Mouse (Mus musculus) megakaryocyte-erythroid progenitor cell, adult 5-6 weeks (primary cell): ENCODE results near the gene Kdm1a. TPM values are rescaled to one million over a fixed set of nuclear protein-coding genes. Genes with fewer than 3 reads are reported as not detected.
A peak's percentile ranks its signal among the peaks of the same experiment; 100 is the strongest.

ENCODE experiments used
- ATAC-seq: replicated peaks from 2 replicates; pipeline ENCODE4 v1.8.0; 2016; ENCODE audit warnings: mild to moderate bottlenecking, inconsistent platforms; ENCODE audit not compliant: severe bottlenecking, poor library complexity, low FRiP score, low TSS enrichment
- total RNA-seq, 2 experiments: library from RNA; stranded (forward) in 1 of 2; stranded (reverse) in 1 of 2; fragments of 200-1000, 215-1000 nt in 1 of 2; fragments of >200 nt in 1 of 2; fragmentation: Nextera tagmentation in 1 of 2; gene quantifications; 2 replicates each; pipeline ENCODE4 v1.2.3; 2014 to 2017

The Kdm1a gene
- total RNA-seq (2014; fragmentation: Nextera tagmentation) (61.6 and 68.5 TPM in 2 replicates), total RNA-seq (2017) (60.7 and 91.5 TPM in 2 replicates)

DNA sequence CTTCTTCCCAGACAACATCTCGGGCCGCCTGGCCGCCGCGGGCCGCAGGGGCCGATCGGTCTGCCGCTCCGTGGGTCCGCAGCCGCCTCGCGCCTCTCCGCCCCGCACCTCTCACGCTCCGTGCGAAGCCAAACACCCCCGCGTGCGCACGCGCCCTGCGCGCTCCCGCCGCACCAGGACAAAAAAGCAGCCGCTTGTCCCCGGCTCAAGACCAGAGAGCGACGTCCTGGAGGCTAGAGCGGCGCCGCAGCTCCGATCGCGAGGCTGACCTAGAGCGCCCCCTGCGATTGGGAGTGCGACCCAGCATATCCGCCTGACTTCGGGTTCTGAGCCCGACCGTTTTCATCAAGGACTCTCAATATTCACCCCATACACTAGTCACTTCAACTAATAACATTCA lies at the start of gene Kdm1a:
Gene Kdm1a, minus strand, starts transcription at position 156 of the 400 bp plus-strand sequence.
- peak; percentile 89 for ATAC-seq

DNA sequence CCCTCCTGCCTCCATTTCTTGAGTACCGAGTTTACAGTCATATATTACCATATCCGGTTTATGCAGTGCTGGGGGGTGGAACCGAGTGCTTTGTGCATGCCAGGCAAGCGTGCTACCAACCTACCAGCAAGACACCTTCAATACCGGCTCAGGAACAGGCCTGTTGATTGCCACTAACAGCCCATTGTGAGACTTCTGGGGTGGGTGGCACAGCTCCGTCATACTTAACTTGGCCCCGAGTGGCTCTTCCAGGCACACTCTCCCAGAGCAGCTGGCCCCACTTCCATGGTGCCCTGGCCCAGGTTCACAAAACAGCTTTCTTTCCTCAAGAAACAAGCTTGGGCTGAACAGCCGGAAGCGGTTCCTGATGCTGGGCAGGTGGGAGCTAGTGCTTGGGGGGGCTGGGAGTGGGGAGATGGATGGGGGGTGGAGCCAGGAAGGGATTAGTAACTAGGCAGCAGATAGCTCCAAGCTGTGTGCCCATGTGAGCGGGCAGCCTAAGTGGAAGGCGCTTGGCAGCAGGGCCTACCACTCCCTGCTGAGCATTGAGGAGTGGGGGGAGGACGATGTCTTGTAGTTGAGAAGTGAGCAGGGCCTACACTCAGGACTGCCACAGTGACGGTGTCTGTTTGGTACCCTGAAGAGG lies 49.5 kb upstream of the Kdm1a start:
- no peak for ATAC-seq

DNA sequence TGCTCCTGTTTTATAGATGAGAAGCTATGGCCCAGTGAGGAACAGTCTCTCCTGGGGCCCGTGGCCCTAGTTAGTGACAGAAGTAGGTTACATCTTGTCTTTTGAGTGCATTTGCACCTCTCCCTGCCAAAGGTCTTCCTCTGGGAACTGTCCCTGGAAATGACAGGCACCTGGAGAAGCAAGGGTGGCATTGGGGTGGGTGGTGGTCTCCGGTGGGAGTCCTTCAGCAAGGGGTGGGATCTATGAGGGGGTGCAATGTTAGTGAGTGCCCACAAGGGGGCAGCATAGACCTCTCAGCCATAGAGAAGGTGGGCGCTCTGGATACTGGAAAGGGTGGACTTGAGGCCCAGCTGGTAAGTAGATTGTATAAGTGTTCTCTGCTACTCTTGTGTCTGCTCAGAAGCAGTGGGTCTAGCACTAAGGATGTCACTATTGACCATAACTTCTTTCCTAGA lies 48.9 kb upstream of the Kdm1a start:
- ATAC-seq: no peak

DNA sequence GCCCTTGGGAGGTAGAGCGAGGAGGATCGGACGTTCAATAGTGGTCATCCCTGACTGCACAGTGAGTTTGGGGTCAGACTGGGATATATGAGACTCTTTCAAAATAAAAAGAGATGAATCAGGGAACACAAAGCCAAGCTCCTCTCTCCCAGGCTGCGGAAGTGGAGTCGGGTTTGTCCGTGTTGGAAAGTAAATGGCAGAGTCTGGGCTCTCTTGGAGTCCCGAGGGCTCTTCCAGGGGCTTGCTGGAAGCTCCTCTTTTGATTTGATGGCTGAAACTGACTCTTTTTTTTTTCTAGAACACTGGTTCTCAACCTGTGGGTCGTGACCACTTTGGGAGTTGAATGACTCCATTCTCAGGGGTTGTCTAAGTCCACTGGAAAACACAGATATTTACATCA lies 47.7 kb upstream of the Kdm1a start:
- ATAC-seq: no peak

DNA sequence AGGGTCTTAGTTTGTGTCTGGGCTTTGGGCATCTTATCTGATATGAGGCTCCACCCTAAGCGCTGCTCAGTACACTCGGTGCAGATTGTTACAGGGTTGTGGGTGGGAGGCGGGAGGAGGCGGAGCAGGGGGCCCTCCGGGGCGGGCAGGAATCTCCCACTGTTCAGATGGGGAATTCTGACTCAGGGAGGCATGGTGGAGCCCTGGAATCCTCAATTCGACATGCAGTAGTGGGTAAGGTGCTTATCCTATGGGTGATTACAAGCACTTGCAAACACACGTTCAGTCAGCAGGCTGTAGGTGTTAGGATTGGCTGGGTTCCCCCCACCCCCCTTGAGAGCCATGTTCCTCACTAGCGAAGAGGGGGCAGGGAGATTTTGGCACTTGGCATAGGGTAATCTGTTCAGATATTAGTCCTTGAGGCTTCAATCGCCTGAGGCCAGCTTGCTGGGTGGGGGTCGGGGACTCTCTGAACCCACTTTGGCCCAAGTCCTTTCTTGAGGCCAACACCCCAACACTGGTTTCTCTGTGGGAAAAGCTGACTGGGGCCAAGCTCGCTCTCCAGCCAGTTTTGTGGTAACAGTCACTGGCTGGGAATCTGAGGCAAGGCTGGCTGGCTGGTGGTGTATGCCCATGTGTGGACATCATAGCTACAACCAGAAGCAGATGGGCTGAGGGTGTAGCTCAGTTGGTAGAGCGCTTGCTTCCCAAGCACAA lies 47.1 kb upstream of the Kdm1a start:
- no peak for ATAC-seq

DNA sequence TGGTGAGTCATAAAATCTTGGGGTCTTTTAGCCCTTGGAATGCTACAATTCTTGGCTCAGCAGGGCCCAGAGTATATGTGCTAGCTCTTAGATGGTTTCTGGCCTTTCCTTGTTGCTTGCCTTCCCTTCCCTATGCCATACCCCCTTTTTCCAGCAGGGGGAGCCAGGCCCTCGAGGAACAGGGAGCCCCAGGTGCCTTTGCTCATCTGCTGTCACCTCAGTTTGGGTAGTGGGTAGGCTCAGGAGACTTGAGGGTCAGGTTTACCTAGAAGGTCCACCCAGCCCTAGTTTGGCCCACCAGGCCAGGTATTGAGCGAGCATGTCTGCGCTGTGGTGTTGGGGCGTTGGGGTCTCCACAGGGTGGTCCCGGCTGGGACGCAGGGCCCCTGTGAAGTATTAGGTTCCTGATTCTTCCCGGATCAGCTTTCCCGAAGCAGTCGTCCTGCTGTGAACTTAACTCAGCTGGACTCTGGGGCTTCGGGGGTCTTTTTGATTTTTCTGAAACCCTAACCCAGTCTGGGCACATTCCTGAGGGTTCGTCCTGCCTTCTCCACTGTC lies 46.5 kb upstream of the Kdm1a start:
- ATAC-seq: peak; percentile 64

DNA sequence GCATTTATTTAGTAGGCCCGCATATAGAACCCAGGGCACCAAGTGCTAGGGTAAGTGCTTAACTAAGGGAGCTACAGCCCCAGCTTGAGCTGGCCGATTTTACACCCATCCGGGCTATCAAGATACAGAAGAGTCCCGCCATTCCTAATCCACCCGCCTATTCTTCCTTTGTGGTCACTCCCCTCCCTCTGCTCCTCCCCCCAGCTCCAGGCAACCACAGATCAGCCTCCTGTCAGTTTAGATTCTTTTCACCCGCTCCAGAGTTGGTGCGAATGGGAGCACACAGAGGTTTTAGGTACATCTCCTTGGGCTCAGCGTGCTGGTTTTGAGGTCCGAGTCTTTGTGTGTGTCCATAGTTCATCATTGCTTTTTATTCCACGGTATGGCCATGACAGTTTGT lies 36.4 kb upstream of the Kdm1a start:
- peak; percentile 62 for ATAC-seq

DNA sequence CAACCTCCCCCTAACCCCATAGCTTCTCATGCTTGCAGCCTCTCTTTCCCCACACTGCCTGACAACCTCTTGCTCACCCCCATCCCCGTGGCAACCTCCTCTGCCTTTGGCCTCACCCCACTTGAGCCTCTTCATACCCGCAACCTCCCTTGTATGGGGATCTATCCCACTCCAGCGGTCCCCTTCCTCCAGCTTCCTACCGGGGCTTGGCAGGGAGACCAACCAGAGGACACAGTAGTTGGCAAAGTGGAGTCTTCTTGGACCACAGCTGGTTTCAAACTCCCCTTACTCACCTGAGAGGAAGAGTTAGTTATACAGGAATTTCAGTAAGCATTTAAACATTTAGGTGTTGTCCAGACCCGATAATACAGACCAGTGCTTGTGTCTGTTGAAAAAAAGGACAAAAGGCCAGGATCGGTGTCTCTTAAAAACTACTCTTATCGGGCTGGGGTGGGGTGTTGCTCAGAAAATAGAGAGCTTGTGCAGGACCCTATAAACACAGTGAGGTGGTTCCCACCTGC lies 35.8 kb upstream of the Kdm1a start:
- ATAC-seq: no peak

DNA sequence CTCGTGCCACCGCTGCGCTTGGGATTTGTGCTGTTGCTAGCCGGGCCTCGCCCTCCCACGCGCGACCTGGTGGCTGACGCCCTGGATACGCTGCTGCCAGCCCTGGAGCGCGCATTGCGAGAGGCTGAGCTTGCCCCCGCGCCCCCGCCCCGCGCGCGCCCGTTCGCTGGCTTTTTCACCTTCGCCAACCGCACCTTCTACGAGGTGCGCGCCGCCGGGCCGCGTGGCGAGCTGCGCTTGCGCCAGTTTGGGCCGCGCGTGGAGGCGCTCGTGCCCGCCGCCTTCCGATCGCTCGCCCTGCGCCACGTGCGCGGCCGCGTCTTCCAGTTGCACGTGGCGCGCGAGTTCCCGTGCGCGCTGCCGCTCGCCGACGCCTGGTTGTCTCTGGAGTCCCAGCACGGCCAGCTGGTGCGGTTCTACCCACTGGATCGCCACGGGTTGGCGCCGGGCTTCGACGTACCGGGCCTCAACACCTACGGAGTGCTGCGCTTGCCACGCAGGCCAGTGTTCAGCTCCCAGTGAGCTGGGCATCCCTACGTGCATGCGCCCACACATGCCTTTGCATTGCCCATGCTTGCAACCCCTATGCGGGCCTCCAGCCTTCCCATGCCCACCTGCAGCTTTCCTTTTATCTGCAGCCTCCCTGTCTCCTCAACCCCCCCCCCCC lies 35.2 kb upstream of the Kdm1a start:
- ATAC-seq: no peak

DNA sequence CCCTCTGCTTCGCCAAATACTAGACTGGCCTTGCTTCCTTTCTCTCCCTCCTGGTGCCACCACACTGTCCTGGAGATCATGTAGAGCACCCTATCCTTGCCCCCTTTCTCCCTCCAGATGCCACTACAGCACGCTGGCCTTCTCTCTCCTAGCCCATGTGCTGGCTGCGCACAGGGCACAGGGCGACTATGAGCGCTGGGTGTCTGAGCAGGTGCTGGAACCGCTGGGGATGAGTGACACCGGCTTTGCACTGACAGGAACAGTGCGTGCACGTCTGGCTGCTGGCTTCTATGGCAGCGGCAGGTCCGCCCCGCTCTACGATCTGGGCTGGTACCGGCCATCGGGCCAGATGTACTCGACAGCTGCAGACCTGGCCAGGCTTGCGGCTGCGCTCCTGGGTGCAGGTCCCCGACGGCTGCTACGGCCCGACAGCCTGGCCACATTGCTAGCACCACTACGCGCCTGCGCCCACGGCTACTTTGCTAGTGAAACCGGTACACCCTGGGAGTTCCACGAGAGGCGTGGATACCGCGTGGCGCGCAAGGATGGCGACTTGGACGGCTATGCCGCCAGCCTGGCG lies 34.5 kb upstream of the Kdm1a start:
- ATAC-seq: peak; percentile 48; the same call in 1 of the 2 replicates

DNA sequence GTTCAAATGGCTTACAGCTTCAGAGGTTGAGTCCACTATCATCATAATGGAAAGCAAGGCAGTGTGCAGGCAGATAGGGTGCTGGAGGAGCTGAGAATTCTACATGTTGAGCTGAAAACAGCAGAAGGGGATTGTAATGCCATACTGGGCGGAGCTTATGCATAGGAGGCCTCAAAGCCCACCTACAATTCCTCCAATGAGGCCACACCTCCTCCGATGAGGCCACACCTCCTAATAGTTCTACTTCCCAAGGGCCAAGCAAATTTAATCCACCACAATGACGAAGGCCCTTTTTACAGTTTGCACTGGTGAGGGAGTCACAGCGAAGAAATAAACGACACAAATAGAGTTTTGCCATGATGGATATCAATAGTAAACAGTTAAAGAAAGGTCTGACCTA lies 34.0 kb upstream of the Kdm1a start:
- no peak for ATAC-seq

DNA sequence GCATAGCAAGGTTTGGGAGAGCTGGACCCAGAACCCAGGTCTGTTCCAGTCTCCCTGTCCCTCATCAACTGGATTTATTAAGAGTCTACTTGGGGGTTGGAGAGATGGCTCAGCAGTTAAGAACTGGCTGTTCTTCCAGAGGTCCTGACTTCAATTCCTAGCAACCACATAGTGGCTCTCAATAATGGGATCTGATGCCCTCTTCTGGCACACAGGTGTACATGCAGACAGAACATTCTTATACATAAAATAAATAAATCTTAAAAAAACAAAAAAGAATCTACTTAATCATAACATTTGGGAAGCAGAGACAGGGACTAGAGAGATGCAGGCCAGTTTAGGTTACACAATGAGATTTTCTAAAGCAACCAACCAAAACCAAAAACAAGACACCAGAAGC lies 33.5 kb upstream of the Kdm1a start:
- ATAC-seq: no peak

DNA sequence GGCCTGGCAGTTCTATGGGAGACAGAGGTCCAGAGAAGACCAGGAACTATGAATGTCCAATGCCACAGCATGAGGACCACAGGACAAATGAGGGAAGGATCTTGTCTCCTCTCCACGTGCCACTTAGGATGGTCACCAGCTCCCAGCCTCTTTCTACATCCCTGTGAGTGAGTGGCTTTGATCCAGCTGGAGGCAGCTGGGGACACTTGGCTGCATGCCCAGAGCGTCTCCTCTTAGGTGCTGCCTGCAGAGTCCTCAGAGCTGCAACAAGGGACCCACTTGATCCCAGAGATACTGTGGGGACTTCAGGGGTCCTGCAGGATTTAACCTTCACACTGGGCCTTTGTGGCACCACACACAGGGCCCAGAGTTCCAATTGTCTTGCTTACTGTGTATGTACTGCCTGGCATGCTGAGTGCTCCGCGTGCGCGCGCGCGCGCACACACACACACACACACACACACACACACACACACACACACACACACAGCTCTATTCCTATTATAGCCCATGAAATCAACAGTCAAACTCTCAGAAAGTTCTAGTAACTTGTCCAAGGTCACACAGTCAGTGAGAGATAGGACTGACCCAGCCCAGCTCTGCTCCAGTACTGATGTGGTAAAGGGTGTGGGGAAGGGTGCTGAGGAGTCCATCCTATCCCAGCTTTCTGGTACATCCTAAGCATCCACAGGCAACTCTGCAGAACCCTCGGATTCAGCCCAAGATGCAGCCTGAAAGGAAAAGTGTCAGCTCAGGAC lies 28.9 kb upstream of the Kdm1a start:
- ATAC-seq: no peak

DNA sequence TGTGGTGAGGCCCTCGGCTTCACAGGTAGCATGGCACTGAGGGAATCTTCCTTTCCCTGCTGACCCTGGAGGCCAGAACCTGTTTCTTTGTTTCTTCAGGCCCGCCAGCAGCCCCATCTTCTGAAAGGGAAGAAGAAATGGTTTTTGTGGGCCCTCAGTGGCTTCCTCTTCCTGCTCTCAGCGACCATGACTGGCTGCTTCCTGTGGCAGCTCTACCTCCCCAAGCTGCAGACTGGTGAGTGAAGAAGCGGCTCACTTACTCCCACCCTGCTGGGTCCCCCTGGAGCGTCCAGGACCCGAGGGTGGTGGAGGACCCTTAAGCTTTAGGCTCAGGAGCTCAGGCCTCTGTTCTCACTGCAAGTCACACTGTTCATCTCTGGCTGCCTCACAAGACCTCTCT lies 24.1 kb upstream of the Kdm1a start:
- ATAC-seq: no peak

DNA sequence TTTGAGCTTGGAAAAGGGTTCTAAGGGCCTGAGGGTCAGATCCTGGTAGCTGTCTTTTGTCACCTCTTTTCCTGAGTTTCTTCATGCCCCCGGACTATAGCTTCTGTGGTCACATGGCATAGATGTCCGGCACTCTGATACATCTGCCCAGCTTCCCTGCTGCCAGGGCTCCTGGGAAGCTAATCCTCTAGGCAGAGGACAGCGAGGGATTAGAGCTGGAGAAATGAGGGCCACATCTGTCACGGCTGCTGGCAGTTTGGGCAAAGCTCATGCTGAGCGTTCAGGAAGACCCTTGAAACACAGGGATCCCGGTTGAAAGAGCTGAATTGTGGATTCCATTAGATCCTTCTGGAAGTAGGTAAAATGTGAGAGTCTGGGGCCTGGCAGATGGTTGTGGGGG lies 19.9 kb upstream of the Kdm1a start, which contains the start of gene Lactbl1:
Gene Lactbl1, plus strand, starts transcription at position 234 of the 400 bp plus-strand sequence.
- no peak for ATAC-seq

DNA sequence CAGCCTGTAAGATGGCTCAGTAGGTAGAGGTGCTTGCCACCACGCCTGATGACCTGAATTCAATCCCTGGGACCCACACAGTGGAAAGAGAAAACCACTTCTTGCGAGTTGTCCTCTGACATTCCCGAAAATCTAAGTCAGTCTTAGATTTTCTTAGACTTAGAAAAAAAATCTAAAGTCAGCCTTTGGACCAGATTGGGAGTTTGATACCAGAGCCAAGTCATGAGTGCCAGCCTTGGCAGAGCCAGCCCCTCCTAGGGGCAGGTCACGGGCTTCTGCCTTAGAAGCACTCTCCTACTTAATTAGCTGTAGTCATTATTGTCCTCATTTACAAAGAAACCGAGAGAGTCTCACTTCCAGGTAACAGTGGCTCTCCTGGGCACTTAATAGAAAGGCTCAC lies 19.4 kb upstream of the Kdm1a start:
- ATAC-seq: no peak

DNA sequence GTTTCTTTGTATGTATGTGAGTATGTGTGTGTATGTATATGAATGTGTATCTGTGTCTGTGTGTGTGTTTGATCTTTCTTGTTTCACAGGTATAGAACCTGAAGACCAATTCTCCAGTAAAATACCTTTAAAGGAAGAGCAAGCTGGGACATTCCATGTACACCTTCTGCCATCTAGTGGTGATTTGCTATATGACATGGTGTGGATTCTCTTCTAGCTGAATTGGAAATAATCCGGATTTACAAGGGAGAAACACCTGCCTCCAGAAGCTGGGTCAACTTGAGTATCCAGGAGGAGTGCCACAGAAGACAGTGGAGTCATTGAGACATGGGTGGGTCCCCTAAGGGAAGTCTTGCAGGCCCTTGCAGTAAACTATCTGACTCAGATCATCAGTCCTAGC lies 18.8 kb upstream of the Kdm1a start:
- peak; percentile 50; the same call in 1 of the 2 replicates for ATAC-seq

DNA sequence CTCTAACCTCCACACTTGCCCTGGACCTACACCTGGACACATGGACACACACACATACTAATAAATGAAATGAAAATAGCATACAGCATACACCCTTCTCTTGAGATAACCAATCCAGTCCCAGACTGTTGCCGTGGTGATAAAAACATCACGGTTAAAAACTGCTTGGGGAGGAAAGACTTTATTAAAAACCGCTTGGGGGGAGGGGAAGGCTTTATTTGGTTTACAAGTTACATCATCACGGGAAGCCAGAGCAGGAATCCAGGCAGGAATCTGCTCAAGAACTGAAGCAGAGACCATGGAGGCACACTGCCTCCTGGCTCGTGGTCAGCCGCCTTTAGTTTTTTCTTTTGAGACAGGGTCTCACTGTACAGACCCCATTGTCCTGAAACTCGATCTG lies 11.1 kb upstream of the Kdm1a start:
- ATAC-seq: no peak

DNA sequence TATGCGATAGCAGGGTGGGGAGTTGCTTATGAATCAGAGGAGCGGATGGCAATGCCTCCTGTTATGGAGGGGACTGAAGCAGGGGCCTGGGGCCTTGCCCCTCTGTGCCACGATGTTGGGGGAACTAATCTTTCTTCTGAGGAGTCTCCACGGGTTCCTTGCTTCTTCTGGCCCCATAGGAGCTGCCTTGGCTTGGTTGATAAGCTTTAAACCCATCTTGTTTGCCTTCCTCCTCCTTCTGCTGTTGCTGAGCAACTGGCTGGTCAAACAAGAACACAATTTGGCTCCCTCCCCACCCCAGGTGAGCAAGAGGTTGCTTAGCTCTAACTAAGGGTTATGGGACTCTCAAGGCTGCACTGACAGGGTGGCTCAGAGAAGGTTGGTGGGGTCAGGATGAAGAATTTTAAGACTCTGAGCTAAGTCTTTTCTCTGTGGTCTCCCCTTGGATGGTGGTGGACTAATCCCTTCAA lies 7.9 kb upstream of the Kdm1a start, which contains the start of gene Tex46:
Gene Tex46, plus strand, starts transcription at position 51 of the 470 bp plus-strand sequence.
- ATAC-seq: no peak
